Mouse (Mus musculus) adrenal gland, postnatal 14 days (tissue): ENCODE measurements around the gene Ssxb5. TPM values are rescaled to one million over a fixed set of nuclear protein-coding genes. Genes with fewer than 3 reads are reported as not detected.
"Not testable (repeated sequence)": the region's sequence is repeated elsewhere in the genome, so short reads cannot be mapped to it uniquely, and the experiment has no call there.

Experiments used
- DNase-seq: peaks from one replicate; pipeline ENCODE4 v3.0.0; 2021; ENCODE audit warnings: mixed read lengths
- long read RNA-seq, 2 experiments: library from polyadenylated mRNA; stranded (forward); transcript quantifications; one replicate each; pipeline ENCODE4 v2.0.0; 2021
- total RNA-seq: library from RNA; stranded (reverse); gene quantifications from 2 replicates; pipeline ENCODE4 v1.2.3, GENCODE M21; 2021

Ssxb5 gene
- total RNA-seq, result not detected in 2 replicates
- long read RNA-seq, experiment 1, result 0 reads
- long read RNA-seq, experiment 2, result 0 reads

GRCm38 (mm10) chrX:8803391-8803790, at the start of gene Ssxb5:
TSS of gene Ssxb5 (plus strand) at chrX:8803691.
- not testable (repeated sequence) for DNase-seq

- DNase-seq, result peak; percentile 53
These were observed 28.6 kb downstream of the Ssxb5 start for GRCm38 (mm10) chrX:8832043-8832442.

GRCm38 (mm10) chrX:8843694-8844093, 40.2 kb downstream of the Ssxb5 start, which contains the start of gene Gm6592:
TSS of gene Gm6592 (plus strand) at chrX:8843994.
- DNase-seq, result no peak

- DNase-seq, result no peak
These were observed 49.0 kb downstream of the Ssxb5 start for GRCm38 (mm10) chrX:8852486-8852885.

Other genes with a start within 250 kb of the Ssxb5 start
- not detected in 2 replicates for gene Ssxb3, start 211.9 kb upstream of the Ssxb5 start, total RNA-seq
- not detected in 2 replicates for gene Ssxb8, start 112.8 kb upstream of the Ssxb5 start, total RNA-seq
- gene Ssx9, start 55.3 kb upstream of the Ssxb5 start, total RNA-seq, result not detected in 2 replicates
- not detected in 2 replicates for gene Gm6592, start 40.3 kb downstream of the Ssxb5 start, total RNA-seq
- gene Gm5751, start 70.6 kb downstream of the Ssxb5 start, total RNA-seq, result not detected in 2 replicates
- gene B630019K06Rik, start 88.7 kb downstream of the Ssxb5 start, total RNA-seq, result 7.9 and 8.0 TPM in 2 replicates
- gene Fthl17b, start 159.3 kb downstream of the Ssxb5 start, total RNA-seq, result not detected in 2 replicates
- not detected in 2 replicates for gene Fthl17c, start 172.9 kb downstream of the Ssxb5 start, total RNA-seq
- not detected in 2 replicates for gene Fthl17d, start 183.1 kb downstream of the Ssxb5 start, total RNA-seq
- not detected in 2 replicates for gene Fthl17e, start 229.8 kb downstream of the Ssxb5 start, total RNA-seq